9 mouse cellular contexts compared by ENCODE assay signal in genomic region chr11:34149370-34149976, GRCm38 (mm10). TPM values are rescaled to one million over a fixed set of nuclear protein-coding genes. Genes with fewer than 3 reads are reported as not detected.
DNase-seq lines count a peak whose midpoint lies in the region; ATAC-seq and TF ChIP-seq lines count a peak whose summit lies in the region.
"Had no signal": no experiment of that assay in that cellular context is flagged by ENCODE, and none has a peak within 500 bp of the region (broad histone marks: within the 10 kb centered on the region; RNA-seq: fewer than 3 reads in every experiment).

No protein-coding gene starts in this region.

- intact Hi-C loops in left cerebral cortex, postnatal 4 days (cut with DNase I) = loop anchor here (2.0 to 10.0 kb wide), 3 partner anchors 63 to 1975 kb away; no protein-coding TSS in a partner anchor

- H3K27ac ChIP-seq in heart, embryonic 12.5 days (ENCODE audit: poor library complexity, severe bottlenecking) = no peak overlapping the region
- no peak overlapping the region for H3K27ac ChIP-seq in cortical plate, adult 2 months (ENCODE audit: insufficient read depth, low read length)
- no peak overlapping the region for H3K27ac ChIP-seq in midbrain, embryonic 15.5 days

- H3K9me3 ChIP-seq in heart, embryonic 12.5 days (replicated peaks) = no peaks in the 10 kb centered on the region
- no peaks in the 10 kb centered on the region for H3K9me3 ChIP-seq in midbrain, embryonic 15.5 days

- H3K36me3 ChIP-seq in heart, embryonic 12.5 days = no peaks in the 10 kb centered on the region
- H3K36me3 ChIP-seq in midbrain, embryonic 15.5 days (replicated peaks) = no peaks in the 10 kb centered on the region

- 0 out of 2 replicates have a peak, but pooled peaks cover 4% of the 10 kb centered on the region for H3K27me3 ChIP-seq in heart, embryonic 12.5 days (replicated peaks)
- no peaks in the 10 kb centered on the region for H3K27me3 ChIP-seq in midbrain, embryonic 15.5 days (replicated peaks)

- WGBS in heart, embryonic 12.5 days = 28% methylated on average over 5 of the region's 5 CpGs
- 30% methylated on average over 5 of the region's 5 CpGs for WGBS in midbrain, embryonic 15.5 days

- no peak overlapping the region for H3K4me2 ChIP-seq in heart, embryonic 12.5 days
- H3K4me2 ChIP-seq in midbrain, embryonic 15.5 days = no peak overlapping the region

- H3K4me1 ChIP-seq in heart, embryonic 12.5 days (replicated peaks) = no peaks in the 10 kb centered on the region
- H3K4me1 ChIP-seq in cortical plate, adult 2 months (ENCODE audit: control insufficient read depth, insufficient read depth, low read length) = no peaks in the 10 kb centered on the region
- H3K4me1 ChIP-seq in midbrain, embryonic 15.5 days = no peaks in the 10 kb centered on the region

- no peak for TF ChIP-seq POLR2A in cortical plate, adult 2 months (IDR thresholded peaks at IDR 0.05; ENCODE audit: extremely low read depth, insufficient read depth, low read length)

- no peak for ATAC-seq in heart, embryonic 12.5 days (ENCODE audit: insufficient number of reproducible peaks, low FRiP score)
- peak; percentile 75 for ATAC-seq in midbrain, embryonic 15.5 days (replicated peaks)

- peak; percentile 96 for DNase-seq in heart, adult 11 months
- DNase-seq in gastrocnemius, postnatal 10 days = peak; percentile 87
- peak; percentile 80 for DNase-seq in kidney, adult 18-20 months
- DNase-seq in left cerebral cortex, postnatal 4 days = peak; percentile 93
- DNase-seq in spleen, postnatal 14 days (ENCODE audit: low spot score in 2 of 2) = peak; percentile 13 to 41

- H3K4me3 ChIP-seq in heart, embryonic 12.5 days = no peak overlapping the region
- H3K4me3 ChIP-seq in cortical plate, adult 2 months (ENCODE audit: insufficient read depth, low read length) = no peak overlapping the region
- H3K4me3 ChIP-seq in midbrain, embryonic 15.5 days = no peak overlapping the region

- no peak overlapping the region for H3K9ac ChIP-seq in heart, embryonic 12.5 days
- no peak overlapping the region for H3K9ac ChIP-seq in midbrain, embryonic 15.5 days

- peak; percentile 83 for TF ChIP-seq CTCF in cortical plate, adult 2 months (IDR thresholded peaks at IDR 0.05; ENCODE audit: extremely low read depth, insufficient read depth, low read length)

RNA-seq across cellular contexts. Expression of gene 4930469K13Rik, which starts 51.1 kb away (rescaled TPM):
- not detected in 2 replicates for polyA plus RNA-seq in heart, embryonic 12.5 days (2016; fragmentation: Nextera tagmentation; extraction: Ambion mirVana)
- not detected in 2 replicates for polyA plus RNA-seq in cortical plate, adult 2 months (2012; rRNA removed)
- not detected for total RNA-seq in gastrocnemius, postnatal 10 days (2021)
- total RNA-seq in left cerebral cortex, postnatal 4 days (2021) = not detected
- not detected in 2 replicates for polyA plus RNA-seq in midbrain, embryonic 15.5 days (2015; fragmentation: Nextera tagmentation; extraction: Ambion mirVana)
- polyA plus RNA-seq: C2C12 had no signal

RNA-seq across cellular contexts. Expression of gene Foxi1, which starts 58.4 kb away (rescaled TPM):
- polyA plus RNA-seq in heart, embryonic 12.5 days (2016; fragmentation: Nextera tagmentation; extraction: Ambion mirVana) = not detected in 2 replicates
- polyA plus RNA-seq in cortical plate, adult 2 months (2012; rRNA removed) = 0.04 TPM in 1 of 2 replicates, not detected in the other
- not detected for total RNA-seq in gastrocnemius, postnatal 10 days (2021)
- not detected for total RNA-seq in left cerebral cortex, postnatal 4 days (2021)
- polyA plus RNA-seq in midbrain, embryonic 15.5 days (2015; fragmentation: Nextera tagmentation; extraction: Ambion mirVana) = not detected in 2 replicates
- polyA plus RNA-seq: C2C12 had no signal

Comparison
In these comparisons a context has a peak if more than half of its experiments do, and no peak if none do; other contexts are left out.
1. DNase-seq: peak in every context shown above with its lines; median percentile 96 in heart, adult 11 months; 93 in left cerebral cortex, postnatal 4 days; 87 in gastrocnemius, postnatal 10 days; 80 in kidney, adult 18-20 months; 27 in spleen, postnatal 14 days.